Mouse (Mus musculus): ENCODE data around the gene Cd59b.

GRCm38 (mm10) chr2:104099231-104099585 lies 29.6 kb downstream of the Cd59b start:
- no peak for TF ChIP-seq POLR2A (IDR thresholded peaks at IDR 0.05; ENCODE audit: borderline replicate concordance, control insufficient read depth, low read depth, low read length)
- TF ChIP-seq CTCF (IDR thresholded peaks at IDR 0.05; ENCODE audit: control insufficient read depth, insufficient read depth, low read length): no peak
